Mouse (Mus musculus) bone marrow macrophage, adult 2 months (primary cell): ENCODE results near the gene 4930455H04Rik.

ENCODE experiments used
- CTCF ChIP-seq: IDR thresholded peaks from 2 replicates; pipeline ENCODE4 v1.5.1; 2012; ENCODE audit warnings: low read depth, mild to moderate bottlenecking, low read length, moderate library complexity
- POLR2A ChIP-seq: IDR thresholded peaks from 2 replicates; pipeline ENCODE4 v1.6.1; 2012; ENCODE audit warnings: mild to moderate bottlenecking, low read depth, low read length, borderline replicate concordance

GRCm38 (mm10) chr3:117001686-117002485, 33.8 kb downstream of the 4930455H04Rik start:
- TF ChIP-seq CTCF: no peak
- TF ChIP-seq POLR2A: no peak
